Mouse (Mus musculus): Measurements from ENCODE around the gene Ndufv1. TPM values are rescaled to one million over a fixed set of nuclear protein-coding genes. Genes with fewer than 3 reads are reported as not detected.

Gene Ndufv1
- polyA plus RNA-seq, 1 experiment from 2014 or later = 262 TPM

DNA sequence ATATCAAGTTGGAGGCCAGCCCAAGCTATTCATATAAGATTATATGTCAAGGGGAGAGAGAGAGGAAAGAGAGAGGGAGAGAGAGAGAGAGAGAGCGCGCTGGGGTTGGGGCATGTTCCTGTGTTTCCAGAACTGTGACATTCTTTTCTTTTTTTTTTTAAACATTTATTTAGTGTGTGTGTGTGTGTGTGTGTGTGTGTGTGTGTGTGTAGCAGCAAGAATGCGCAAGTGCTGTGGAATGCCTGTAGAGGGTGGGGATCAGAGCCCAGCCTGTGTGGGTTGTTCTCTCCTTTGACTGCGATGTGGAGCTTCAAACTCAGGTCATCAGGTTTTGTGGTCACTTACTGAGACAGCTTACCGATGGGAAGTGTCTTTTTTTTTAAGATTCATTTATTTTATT is 52.4 kb downstream of the Ndufv1 start:
- H3K9ac ChIP-seq (replicated peaks; ENCODE audit: low read depth, low read length) = no peak overlapping the region
- H3K27ac ChIP-seq (ENCODE audit: low read depth, low read length) = no peak overlapping the region
- no peaks in the 10 kb centered on the region for H3K36me3 ChIP-seq (ENCODE audit: control insufficient read depth, insufficient read depth, low read length)
- no peak overlapping the region for H3K4me2 ChIP-seq (ENCODE audit: low read depth, low read length)
- WGBS = 88% methylated on average over 5 of the region's 5 CpGs
- ATAC-seq (ENCODE audit: low read depth) = no peak
- H3K4me3 ChIP-seq (ENCODE audit: low read depth, low read length) = no peak overlapping the region
- H3K4me1 ChIP-seq (ENCODE audit: control insufficient read depth, insufficient read depth, low read length) = no peaks in the 10 kb centered on the region
- H3K9me3 ChIP-seq (ENCODE audit: control insufficient read depth, low read length) = no peaks in the 10 kb centered on the region
- H3K27me3 ChIP-seq (ENCODE audit: control insufficient read depth, insufficient read depth, low read length) = no peaks in the 10 kb centered on the region

DNA sequence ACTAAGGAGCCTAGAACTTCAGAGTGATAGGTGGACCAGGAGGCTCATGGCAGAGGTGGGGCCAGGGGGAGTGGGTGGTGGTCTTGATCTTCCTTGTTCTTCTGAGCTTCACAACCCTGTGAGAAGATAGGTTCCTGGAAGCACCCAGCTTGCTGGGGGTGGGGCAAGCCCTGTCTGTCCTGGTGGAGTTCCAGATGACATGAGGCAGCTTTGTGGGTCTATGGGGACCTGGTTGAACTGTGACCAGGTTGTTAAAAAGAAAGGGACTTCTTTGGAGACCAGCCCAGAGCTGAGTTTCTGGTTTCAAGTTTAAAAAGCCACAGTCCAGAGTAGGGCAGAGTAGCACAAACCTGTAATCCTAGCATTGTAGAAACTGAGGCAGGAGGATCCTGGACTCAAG is 53.6 kb downstream of the Ndufv1 start:
- no peak for ATAC-seq (ENCODE audit: low read depth)
- H3K4me2 ChIP-seq (ENCODE audit: low read depth, low read length) = no peak overlapping the region
- no peaks in the 10 kb centered on the region for H3K27me3 ChIP-seq (ENCODE audit: control insufficient read depth, insufficient read depth, low read length)
- no peaks in the 10 kb centered on the region for H3K9me3 ChIP-seq (ENCODE audit: control insufficient read depth, low read length)
- no peak overlapping the region for H3K9ac ChIP-seq (replicated peaks; ENCODE audit: low read depth, low read length)
- no peak overlapping the region for H3K4me3 ChIP-seq (ENCODE audit: low read depth, low read length)
- H3K4me1 ChIP-seq (ENCODE audit: control insufficient read depth, insufficient read depth, low read length) = no peaks in the 10 kb centered on the region
- H3K36me3 ChIP-seq (ENCODE audit: control insufficient read depth, insufficient read depth, low read length) = no peaks in the 10 kb centered on the region
- no peak overlapping the region for H3K27ac ChIP-seq (ENCODE audit: low read depth, low read length)

- Histone ChIP-seq H3K27ac (ENCODE audit: low read depth, low read length) (no peak within 1 kb of the TSS), H3K36me3 (ENCODE audit: control insufficient read depth, insufficient read depth, low read length) (no peaks in the 10 kb centered on the region), H3K4me3 (ENCODE audit: low read depth, low read length) (no peak within 1 kb of the TSS), H3K27me3 (ENCODE audit: control insufficient read depth, insufficient read depth, low read length) (no peaks in the 10 kb centered on the region), H3K9ac (replicated peaks; ENCODE audit: low read depth, low read length) (no peak within 1 kb of the TSS), H3K9me3 (ENCODE audit: control insufficient read depth, low read length) (no peaks in the 10 kb centered on the region), H3K4me2 (ENCODE audit: low read depth, low read length) (no peak within 1 kb of the TSS), H3K4me1 (ENCODE audit: control insufficient read depth, insufficient read depth, low read length) (no peaks in the 10 kb centered on the region)
- ATAC-seq (ENCODE audit: low read depth) = no peak
- WGBS = 81% methylated on average over 4 of the region's 4 CpGs
Observed at GRCm38 (mm10) chr19:3958470-3958869, 54.1 kb downstream of the Ndufv1 start, which contains the start of gene Aldh3b3. Gene Aldh3b3 (plus strand): TSS chr19:3958645.

Other genes starting within 250 kb of the Ndufv1 start
- gene Kmt5b, start 245.4 kb downstream of the Ndufv1 start, polyA plus RNA-seq (2014; fragmentation: Nextera tagmentation; extraction: Ambion mirVana) = 65.3 and 66.3 TPM in 2 replicates
- gene Chka, start 161.0 kb downstream of the Ndufv1 start, polyA plus RNA-seq (2014; fragmentation: Nextera tagmentation; extraction: Ambion mirVana) = 61.2 and 71.1 TPM in 2 replicates
- gene Tcirg1, start 105.7 kb downstream of the Ndufv1 start, polyA plus RNA-seq (2014; fragmentation: Nextera tagmentation; extraction: Ambion mirVana) = 8.6 and 16.7 TPM in 2 replicates
- gene Ndufs8, start 100.0 kb downstream of the Ndufv1 start, polyA plus RNA-seq (2014; fragmentation: Nextera tagmentation; extraction: Ambion mirVana) = 316 and 358 TPM in 2 replicates
- 2.1 and 3.1 TPM in 2 replicates for gene Aldh3b1, start 83.0 kb downstream of the Ndufv1 start, polyA plus RNA-seq (2014; fragmentation: Nextera tagmentation; extraction: Ambion mirVana)
- gene Unc93b1, start 77.6 kb downstream of the Ndufv1 start, polyA plus RNA-seq (2014; fragmentation: Nextera tagmentation; extraction: Ambion mirVana) = 4.6 and 8.9 TPM in 2 replicates
- gene Aldh3b3, start 54.2 kb downstream of the Ndufv1 start, polyA plus RNA-seq (2014; fragmentation: Nextera tagmentation; extraction: Ambion mirVana) = not detected in 2 replicates
- gene Aldh3b2, start 40.5 kb downstream of the Ndufv1 start, polyA plus RNA-seq (2014; fragmentation: Nextera tagmentation; extraction: Ambion mirVana) = 0.15 and 0.40 TPM in 2 replicates
- gene Acy3, start 26.2 kb downstream of the Ndufv1 start, polyA plus RNA-seq (2014; fragmentation: Nextera tagmentation; extraction: Ambion mirVana) = 1.6 and 3.0 TPM in 2 replicates
- gene Tbx10, start 20.1 kb downstream of the Ndufv1 start, polyA plus RNA-seq (2014; fragmentation: Nextera tagmentation; extraction: Ambion mirVana) = not detected in 2 replicates
- 29.4 and 33.7 TPM in 2 replicates for gene Nudt8, start 12.2 kb downstream of the Ndufv1 start, polyA plus RNA-seq (2014; fragmentation: Nextera tagmentation; extraction: Ambion mirVana)
- 3.8 and 4.9 TPM in 2 replicates for gene Gm49405, start 12.2 kb downstream of the Ndufv1 start, polyA plus RNA-seq (2014; fragmentation: Nextera tagmentation; extraction: Ambion mirVana)
- 6.2 and 6.5 TPM in 2 replicates for gene Doc2g, start 9.5 kb downstream of the Ndufv1 start, polyA plus RNA-seq (2014; fragmentation: Nextera tagmentation; extraction: Ambion mirVana)
- gene Gstp1, start 25.2 kb upstream of the Ndufv1 start, polyA plus RNA-seq (2014; fragmentation: Nextera tagmentation; extraction: Ambion mirVana) = 437 and 484 TPM in 2 replicates
- gene Gstp2, start 33.2 kb upstream of the Ndufv1 start, polyA plus RNA-seq (2014; fragmentation: Nextera tagmentation; extraction: Ambion mirVana) = 2.4 TPM in 1 of 2 replicates, not detected in the other
- not detected in 2 replicates for gene Gstp3, start 46.8 kb upstream of the Ndufv1 start, polyA plus RNA-seq (2014; fragmentation: Nextera tagmentation; extraction: Ambion mirVana)
- not detected in 2 replicates for gene Cabp2, start 68.8 kb upstream of the Ndufv1 start, polyA plus RNA-seq (2014; fragmentation: Nextera tagmentation; extraction: Ambion mirVana)
- 78.3 and 81.1 TPM in 2 replicates for gene Cdk2ap2, start 84.4 kb upstream of the Ndufv1 start, polyA plus RNA-seq (2014; fragmentation: Nextera tagmentation; extraction: Ambion mirVana)
- gene Pitpnm1, start 87.2 kb upstream of the Ndufv1 start, polyA plus RNA-seq (2014; fragmentation: Nextera tagmentation; extraction: Ambion mirVana) = 65.1 and 76.5 TPM in 2 replicates
- gene Aip, start 113.1 kb upstream of the Ndufv1 start, polyA plus RNA-seq (2014; fragmentation: Nextera tagmentation; extraction: Ambion mirVana) = 98.8 and 110 TPM in 2 replicates
- not detected in 2 replicates for gene Gpr152, start 127.0 kb upstream of the Ndufv1 start, polyA plus RNA-seq (2014; fragmentation: Nextera tagmentation; extraction: Ambion mirVana)
- 0.13 and 0.31 TPM in 2 replicates for gene Cabp4, start 131.2 kb upstream of the Ndufv1 start, polyA plus RNA-seq (2014; fragmentation: Nextera tagmentation; extraction: Ambion mirVana)
- 86.9 and 105 TPM in 2 replicates for gene Coro1b, start 135.8 kb upstream of the Ndufv1 start, polyA plus RNA-seq (2014; fragmentation: Nextera tagmentation; extraction: Ambion mirVana)
- 0.51 and 1.0 TPM in 2 replicates for gene Ptprcap, start 140.8 kb upstream of the Ndufv1 start, polyA plus RNA-seq (2014; fragmentation: Nextera tagmentation; extraction: Ambion mirVana)
- 40.9 and 45.1 TPM in 2 replicates for gene Rps6kb2, start 150.5 kb upstream of the Ndufv1 start, polyA plus RNA-seq (2014; fragmentation: Nextera tagmentation; extraction: Ambion mirVana)
- 3.0 and 6.1 TPM in 2 replicates for gene Carns1, start 162.7 kb upstream of the Ndufv1 start, polyA plus RNA-seq (2014; fragmentation: Nextera tagmentation; extraction: Ambion mirVana)
- gene Tbc1d10c, start 178.5 kb upstream of the Ndufv1 start, polyA plus RNA-seq (2014; fragmentation: Nextera tagmentation; extraction: Ambion mirVana) = 0.79 and 1.1 TPM in 2 replicates
- gene Ppp1ca, start 179.3 kb upstream of the Ndufv1 start, polyA plus RNA-seq (2014; fragmentation: Nextera tagmentation; extraction: Ambion mirVana) = 574 and 606 TPM in 2 replicates
- gene Rad9a, start 188.9 kb upstream of the Ndufv1 start, polyA plus RNA-seq (2014; fragmentation: Nextera tagmentation; extraction: Ambion mirVana) = 23.0 and 23.7 TPM in 2 replicates
- 0.78 and 1.5 TPM in 2 replicates for gene Clcf1, start 201.4 kb upstream of the Ndufv1 start, polyA plus RNA-seq (2014; fragmentation: Nextera tagmentation; extraction: Ambion mirVana)
- not detected in 2 replicates for gene AC109138.7, start 201.6 kb upstream of the Ndufv1 start, polyA plus RNA-seq (2014; fragmentation: Nextera tagmentation; extraction: Ambion mirVana)
- 21.1 and 22.6 TPM in 2 replicates for gene Pold4, start 219.1 kb upstream of the Ndufv1 start, polyA plus RNA-seq (2014; fragmentation: Nextera tagmentation; extraction: Ambion mirVana)